In the genomic region with DNA sequence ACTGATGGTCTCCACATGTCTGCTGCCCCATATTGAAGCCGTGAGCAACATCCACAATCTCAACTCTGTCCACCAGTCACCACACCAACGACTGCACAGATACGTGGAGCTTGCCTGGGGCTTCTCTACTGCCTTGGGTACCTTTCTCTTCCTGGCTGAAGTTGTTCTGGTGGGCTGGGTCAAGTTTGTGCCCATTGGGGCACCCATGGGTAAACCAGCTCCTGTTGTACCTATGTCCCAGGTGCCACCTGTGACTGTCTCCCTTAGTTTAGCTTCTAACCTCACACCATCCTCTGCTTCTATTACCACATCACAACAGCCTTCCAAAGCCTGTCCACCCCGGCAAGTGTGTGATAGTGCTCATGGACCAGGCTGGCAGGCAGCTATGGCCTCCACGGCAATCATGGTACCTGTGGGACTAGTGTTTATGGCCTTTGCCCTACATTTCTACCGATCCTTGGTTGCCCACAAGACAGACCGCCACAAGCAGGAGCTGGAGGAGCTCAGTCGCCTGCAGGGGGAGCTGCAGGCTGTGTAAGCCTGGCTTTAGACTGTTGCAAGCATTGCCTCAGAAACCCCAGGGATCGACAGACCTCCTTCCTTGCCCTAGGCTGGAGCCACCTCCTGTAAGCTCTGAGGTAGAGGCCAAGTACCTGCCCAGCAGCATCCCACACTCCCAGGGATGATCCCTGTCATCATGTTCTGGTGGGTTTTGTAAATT, we compare ENCODE assay signal across 8 mouse cellular contexts. TPM values are rescaled to one million over a fixed set of nuclear protein-coding genes. Genes with fewer than 3 reads are reported as not detected.
DNase-seq lines count a peak whose midpoint lies in the region; ATAC-seq and TF ChIP-seq lines count a peak whose summit lies in the region.

No protein-coding gene starts in this region.

- 37% methylated on average over 9 of the region's 9 CpGs for WGBS in kidney, adult 2 months
- WGBS in kidney, embryonic 15.5 days = 39% methylated on average over 9 of the region's 9 CpGs

- no peaks in the 10 kb centered on the region for H3K27me3 ChIP-seq in kidney, adult 2 months (replicated peaks; ENCODE audit: control insufficient read depth, insufficient read depth, low read length)
- no peaks in the 10 kb centered on the region for H3K27me3 ChIP-seq in kidney, embryonic 15.5 days

- H3K4me2 ChIP-seq in kidney, embryonic 15.5 days = no peak overlapping the region

- peaks cover 9% of the 10 kb centered on the region; the same call in 1 of the 2 replicates for H3K4me1 ChIP-seq in kidney, adult 2 months (ENCODE audit: control insufficient read depth, insufficient read depth, low read length)
- peaks cover 40% of the 10 kb centered on the region for H3K4me1 ChIP-seq in kidney, embryonic 15.5 days

- peak; percentile 76 for DNase-seq in kidney, adult 2 months
- DNase-seq in MN1 (ENCODE audit: low spot score) = peak; percentile 85
- DNase-seq in cerebellum, adult 9-10 months = peak; percentile 87
- DNase-seq in gastrocnemius, postnatal 36 days = peak; percentile 57 to 67
- DNase-seq in layer of hippocampus, postnatal 14 days (ENCODE audit: low spot score in 2 of 2) = peak; percentile 63 to 71
- DNase-seq in thymus, adult 18-20 months = peak; percentile 49 to 63

- H3K36me3 ChIP-seq in kidney, adult 2 months (ENCODE audit: control insufficient read depth, insufficient read depth, low read length) = no peaks in the 10 kb centered on the region
- peaks cover 10% of the 10 kb centered on the region for H3K36me3 ChIP-seq in kidney, embryonic 15.5 days

- H3K27ac ChIP-seq in kidney, adult 2 months (ENCODE audit: insufficient read depth, low read depth, low read length) = no peak overlapping the region
- no peak overlapping the region for H3K27ac ChIP-seq in kidney, embryonic 15.5 days

- TF ChIP-seq POLR2A in kidney, adult 2 months (IDR thresholded peaks at IDR 0.05; ENCODE audit: low read depth, low read length) = no peak

- TF ChIP-seq CTCF in kidney, adult 2 months (conservative IDR thresholded peaks at IDR 0.05; ENCODE audit: insufficient read depth, insufficient read length, low read depth, low read length) = peak; percentile 84

- no peak overlapping the region for H3K9ac ChIP-seq in kidney, embryonic 15.5 days

- no peaks in the 10 kb centered on the region for H3K9me3 ChIP-seq in kidney, embryonic 15.5 days (replicated peaks)

- intact Hi-C loops in gastrocnemius, postnatal 36 days (cut with DNase I) = no loop called here

- no peak for ATAC-seq in kidney, embryonic 15.5 days (replicated peaks; ENCODE audit: low FRiP score)
- peak; percentile 45 for ATAC-seq in megakaryocyte progenitor cell, adult 5-6 weeks (replicated peaks; ENCODE audit: poor library complexity)

- no peak overlapping the region for H3K4me3 ChIP-seq in kidney, adult 2 months (ENCODE audit: insufficient read depth, low read depth, low read length)
- no peak overlapping the region for H3K4me3 ChIP-seq in kidney, embryonic 15.5 days (replicated peaks)

RNA-seq across cellular contexts. Expression of a gene that starts 2.6 kb away (rescaled TPM):
- 8.8 and 10.9 TPM in 2 replicates for polyA plus RNA-seq in kidney, adult 2 months (2012; rRNA removed)
- 23.2 and 25.9 TPM in 2 replicates for polyA plus RNA-seq in kidney, embryonic 15.5 days (2015; fragmentation: Nextera tagmentation; extraction: Ambion mirVana)
- total RNA-seq in gastrocnemius, postnatal 36 days (2021) = 10 to 100 TPM; 13.0 to 21.3 TPM
- 10 to 100 TPM; 38.2 to 41.8 TPM for total RNA-seq in layer of hippocampus, postnatal 14 days (2021)
- 54.7 and 67.2 TPM in 2 replicates for total RNA-seq in megakaryocyte progenitor cell, adult 5-6 weeks (2015)
- 9.7 and 13.6 TPM in 2 replicates for total RNA-seq in megakaryocyte progenitor cell, adult 5-6 weeks (2017)

RNA-seq across cellular contexts. Expression of a gene that starts 4.2 kb away (rescaled TPM):
- polyA plus RNA-seq in kidney, adult 2 months (2012; rRNA removed) = 28.2 and 34.6 TPM in 2 replicates
- polyA plus RNA-seq in kidney, embryonic 15.5 days (2015; fragmentation: Nextera tagmentation; extraction: Ambion mirVana) = 25.1 and 26.7 TPM in 2 replicates
- total RNA-seq in gastrocnemius, postnatal 36 days (2021) = 1 to 10 TPM; 8.4 to 9.2 TPM
- total RNA-seq in layer of hippocampus, postnatal 14 days (2021) = 10 to 100 TPM; 22.4 to 22.7 TPM
- total RNA-seq in megakaryocyte progenitor cell, adult 5-6 weeks (2015) = 26.7 and 32.1 TPM in 2 replicates
- 28.2 and 30.2 TPM in 2 replicates for total RNA-seq in megakaryocyte progenitor cell, adult 5-6 weeks (2017)

RNA-seq across cellular contexts. Expression of a gene that starts 11.6 kb away (rescaled TPM):
- not detected in 2 replicates for polyA plus RNA-seq in kidney, adult 2 months (2012; rRNA removed)
- not detected in 2 replicates for polyA plus RNA-seq in kidney, embryonic 15.5 days (2015; fragmentation: Nextera tagmentation; extraction: Ambion mirVana)
- 1 to 10 TPM in 1 of 2 experiments, under 1 TPM in 1; 0.31 to 2.1 TPM for total RNA-seq in gastrocnemius, postnatal 36 days (2021)
- total RNA-seq in layer of hippocampus, postnatal 14 days (2021) = 1 to 10 TPM; 4.1 to 4.7 TPM
- not detected in 2 replicates for total RNA-seq in megakaryocyte progenitor cell, adult 5-6 weeks (2015)
- not detected in 2 replicates for total RNA-seq in megakaryocyte progenitor cell, adult 5-6 weeks (2017)

RNA-seq across cellular contexts. Expression of a gene that starts 26.6 kb away (rescaled TPM):
- polyA plus RNA-seq in kidney, adult 2 months (2012; rRNA removed) = 45.0 and 49.3 TPM in 2 replicates
- polyA plus RNA-seq in kidney, embryonic 15.5 days (2015; fragmentation: Nextera tagmentation; extraction: Ambion mirVana) = 23.0 and 27.6 TPM in 2 replicates
- total RNA-seq in gastrocnemius, postnatal 36 days (2021) = 1 to 10 TPM; 5.5 to 5.6 TPM
- 1 to 10 TPM; 5.9 to 6.6 TPM for total RNA-seq in layer of hippocampus, postnatal 14 days (2021)
- total RNA-seq in megakaryocyte progenitor cell, adult 5-6 weeks (2015) = 20.2 and 31.3 TPM in 2 replicates
- 25.6 and 26.8 TPM in 2 replicates for total RNA-seq in megakaryocyte progenitor cell, adult 5-6 weeks (2017)

RNA-seq across cellular contexts. Expression of a gene that starts 29.5 kb away (rescaled TPM):
- 14.6 and 20.8 TPM in 2 replicates for polyA plus RNA-seq in kidney, adult 2 months (2012; rRNA removed)
- 5.6 and 6.8 TPM in 2 replicates for polyA plus RNA-seq in kidney, embryonic 15.5 days (2015; fragmentation: Nextera tagmentation; extraction: Ambion mirVana)
- total RNA-seq in gastrocnemius, postnatal 36 days (2021) = 1 to 10 TPM; 1.9 to 2.5 TPM
- 10 to 100 TPM; 73.0 to 73.5 TPM for total RNA-seq in layer of hippocampus, postnatal 14 days (2021)
- 5.6 and 5.7 TPM in 2 replicates for total RNA-seq in megakaryocyte progenitor cell, adult 5-6 weeks (2015)
- total RNA-seq in megakaryocyte progenitor cell, adult 5-6 weeks (2017) = 14.2 and 16.1 TPM in 2 replicates
